Mouse (Mus musculus) thymus, adult 18-20 months (tissue): ENCODE measurements around the gene Vezt.

ENCODE experiments used
- DNase-seq, 2 experiments: peaks; one replicate each; pipeline ENCODE4 v3.0.0; 2022; ENCODE audit warnings: mixed read lengths in 2 of 2

Vezt gene

DNA sequence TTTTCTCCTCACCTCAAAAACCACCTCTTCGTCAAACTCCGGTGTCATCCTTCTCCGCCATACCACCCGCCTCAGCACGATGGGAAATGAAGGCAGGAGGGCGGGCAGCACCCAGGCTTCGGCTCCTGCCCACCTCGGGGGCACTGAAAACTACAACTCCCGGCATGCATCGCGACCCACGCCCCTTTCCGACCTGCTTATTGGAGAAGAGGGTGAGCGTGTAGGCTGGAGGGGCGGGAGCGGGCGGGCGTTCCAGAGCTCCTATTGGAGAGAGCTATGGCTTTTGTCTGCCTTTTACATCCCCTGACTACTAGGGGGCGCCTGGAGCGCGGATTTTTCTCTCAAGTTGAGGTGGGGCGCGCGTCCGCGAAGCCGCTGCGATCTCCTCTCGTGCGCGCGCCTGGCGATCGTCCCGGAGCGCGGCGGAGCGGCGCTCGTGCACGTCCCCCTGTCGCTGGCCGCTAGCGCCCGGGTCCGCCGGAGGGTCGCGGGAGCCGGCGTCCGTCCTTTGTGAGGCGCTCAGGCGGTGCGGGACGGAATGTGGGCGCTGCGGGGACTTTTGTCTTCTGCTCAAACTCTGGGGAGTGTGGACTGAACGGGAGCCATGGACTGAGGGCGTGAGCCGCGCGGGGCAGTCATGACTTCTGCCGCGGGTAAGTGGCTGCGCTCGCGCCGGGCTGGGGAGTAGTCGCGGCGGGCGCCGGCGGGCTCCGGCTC lies at the start of gene Vezt, which contains the start of gene Fgd6:
TSS of gene Vezt (minus strand) at position 160 of the 717 bp plus-strand sequence.
TSS of gene Fgd6 (plus strand) at position 344 of the 717 bp plus-strand sequence.
- peak; percentile 99 for DNase-seq

DNA sequence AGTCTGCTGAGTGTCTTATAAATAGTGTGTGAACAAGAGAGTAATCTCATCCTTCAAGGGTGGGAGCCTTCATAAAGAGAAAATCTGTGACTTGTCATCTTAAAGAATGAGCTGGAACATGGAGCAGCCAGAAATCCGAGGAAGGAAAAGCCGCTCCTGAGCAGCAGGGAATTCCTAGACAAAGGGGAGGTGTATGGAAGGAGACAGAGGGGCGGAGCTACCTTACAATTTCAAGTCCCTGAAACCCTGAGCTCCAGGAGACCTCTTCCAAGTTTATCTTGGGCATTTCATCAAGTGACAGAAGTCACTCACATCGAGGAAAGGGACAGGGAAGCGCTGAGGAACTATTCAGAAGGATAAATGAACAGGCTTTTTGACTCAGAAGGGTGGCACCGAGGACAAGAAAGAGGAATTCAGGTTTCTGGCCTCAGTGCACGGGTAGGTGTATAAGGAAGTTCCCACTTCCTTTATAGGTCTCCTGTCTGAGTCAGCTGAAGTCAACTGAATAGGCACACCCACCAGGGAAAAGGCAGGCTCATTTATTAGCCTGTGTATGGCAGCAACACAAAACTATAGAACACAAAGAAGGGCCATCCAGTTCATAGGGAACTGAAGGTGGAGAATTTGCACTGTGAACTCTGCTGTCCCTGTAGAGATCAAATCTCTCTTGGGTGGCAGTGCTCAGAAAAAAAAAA lies 46.6 kb upstream of the Vezt start:
- DNase-seq, result no peak

DNA sequence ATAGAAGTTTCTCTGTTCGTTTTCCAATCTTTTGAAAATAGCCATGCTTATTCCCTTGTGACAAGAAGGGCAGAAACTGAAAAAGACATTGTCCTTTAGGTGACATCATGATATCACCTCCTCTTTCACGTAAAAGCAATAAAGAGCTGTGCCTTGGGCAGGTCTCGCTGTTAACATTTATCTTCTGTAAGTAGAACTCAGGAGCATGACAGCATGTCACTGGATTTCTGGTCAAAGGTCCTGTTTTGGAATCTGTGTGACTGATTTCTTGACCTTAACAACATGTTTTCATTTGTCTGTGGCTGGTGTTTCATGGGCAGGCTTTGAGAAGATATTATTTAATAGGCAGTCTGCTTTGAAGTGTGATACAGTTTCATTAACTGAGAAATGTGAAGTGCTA lies 45.1 kb upstream of the Vezt start:
- DNase-seq, result no peak

DNA sequence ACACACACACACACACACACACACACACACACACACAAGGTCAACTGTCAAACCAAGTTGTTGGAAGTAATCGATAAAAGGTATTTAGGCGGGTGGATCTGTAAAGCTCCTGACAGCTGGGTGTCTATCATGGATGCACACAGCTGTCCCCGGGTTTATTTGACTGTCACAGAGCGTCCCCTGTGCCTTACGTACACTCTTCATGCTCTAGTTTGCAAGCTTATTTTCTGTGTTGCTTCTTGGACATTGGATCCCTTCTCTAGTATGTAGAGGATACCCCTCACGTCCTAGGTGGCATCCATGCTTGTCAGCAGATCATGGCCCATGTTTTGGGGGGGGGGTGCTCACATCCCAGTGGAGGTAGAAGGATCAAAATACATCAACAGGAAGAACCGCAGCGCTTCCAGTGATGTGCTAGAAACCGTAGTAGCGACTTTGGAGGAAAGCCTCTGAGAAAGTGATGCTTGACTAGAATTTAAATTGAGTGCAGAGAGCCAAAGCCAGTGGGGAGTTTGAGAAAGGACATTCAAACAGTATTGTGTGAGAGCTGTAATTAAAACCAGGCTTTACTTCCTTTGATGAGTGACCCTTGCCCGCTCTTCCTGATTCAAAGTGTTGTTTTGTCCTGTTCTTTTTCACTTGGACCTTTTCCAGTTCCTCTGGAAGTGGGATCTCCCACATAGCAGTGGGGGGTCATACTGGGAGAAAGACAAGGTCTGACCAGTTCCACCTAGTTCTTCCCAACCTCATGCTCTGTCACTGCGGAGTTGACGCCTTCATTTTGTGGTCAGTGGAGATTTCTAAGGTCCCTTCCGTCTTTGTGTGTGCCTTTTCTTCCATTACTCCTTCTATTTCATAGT lies 41.6 kb upstream of the Vezt start:
- DNase-seq, result no peak

DNA sequence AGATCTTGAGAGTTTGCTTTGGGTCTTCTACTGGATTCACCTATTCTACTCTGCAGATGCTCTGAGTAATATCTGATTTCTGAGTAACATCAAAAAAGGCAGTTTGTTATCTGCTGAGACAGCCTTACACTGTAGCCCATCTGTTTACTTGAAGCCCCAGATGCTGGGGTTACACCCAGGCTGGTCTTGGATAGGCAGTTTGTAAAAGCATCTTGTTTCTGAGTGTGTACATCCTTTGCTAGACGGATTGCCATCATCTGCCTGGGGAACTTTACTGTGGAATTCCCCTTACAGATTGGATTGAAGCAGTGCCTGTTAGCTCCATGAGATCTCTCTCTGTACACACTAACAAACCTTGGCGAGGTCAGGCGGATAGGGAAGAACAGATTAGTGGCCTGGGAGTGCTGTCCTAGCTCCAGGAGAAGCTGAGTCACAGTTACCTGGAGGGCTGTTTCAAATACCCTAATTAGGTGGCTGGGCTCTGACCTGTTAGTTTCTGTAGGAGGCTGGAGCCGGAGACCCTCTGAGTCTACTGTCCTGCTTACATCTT lies 37.4 kb upstream of the Vezt start:
- DNase-seq, result no peak

GRCm38 (mm10) chr10:94072261-94072915 lies 36.8 kb upstream of the Vezt start:
- peak in 1 of 2 experiments; percentile 5 for DNase-seq

DNA sequence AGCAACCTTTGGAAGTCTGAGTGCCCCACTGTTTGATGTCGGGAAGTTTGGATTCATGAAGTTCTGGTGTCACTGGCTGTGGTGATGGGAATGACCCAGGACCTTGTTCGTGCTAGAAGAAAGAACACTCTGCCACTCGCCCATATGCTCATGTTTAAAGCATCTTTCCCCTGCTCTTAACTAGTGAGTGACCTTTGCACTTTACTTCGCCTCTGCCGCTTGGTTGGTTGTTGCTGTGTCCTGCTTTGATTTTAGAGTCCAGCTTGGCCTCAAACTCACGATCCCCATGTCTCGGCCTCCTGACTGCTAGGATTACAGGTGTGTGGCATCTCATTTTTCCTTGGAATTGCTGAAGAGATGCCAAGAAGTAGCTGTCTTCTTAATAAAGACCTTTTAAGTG lies 36.0 kb upstream of the Vezt start:
- DNase-seq, result no peak

DNA sequence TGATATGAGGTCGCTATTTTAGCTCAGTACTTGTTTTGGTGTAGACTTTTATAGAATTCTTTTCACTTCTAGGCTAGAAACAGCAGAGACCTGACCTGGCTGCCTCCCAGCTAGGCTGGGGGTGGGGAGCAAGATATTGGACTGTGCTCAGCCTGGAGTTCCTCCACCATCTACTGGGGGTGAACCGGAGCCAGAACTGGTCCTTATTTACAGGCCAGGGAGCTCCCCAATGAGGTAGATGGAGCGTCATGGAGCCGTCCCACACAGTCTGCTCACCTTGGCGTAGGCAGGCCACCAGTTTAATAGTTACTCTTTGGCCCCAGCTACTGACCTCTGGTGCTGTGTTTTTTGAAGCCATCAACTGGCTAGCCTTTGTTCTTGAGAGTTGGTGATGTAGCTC lies 33.1 kb upstream of the Vezt start:
- DNase-seq, result no peak

GRCm38 (mm10) chr10:94066896-94067295 lies 31.3 kb upstream of the Vezt start:
- no peak for DNase-seq

GRCm38 (mm10) chr10:94062357-94062756 lies 26.7 kb upstream of the Vezt start:
- DNase-seq, result no peak

- DNase-seq, result no peak
These were observed 24.6 kb upstream of the Vezt start for GRCm38 (mm10) chr10:94060190-94060589.

GRCm38 (mm10) chr10:94059618-94060055 lies 24.0 kb upstream of the Vezt start:
- no peak for DNase-seq

DNA sequence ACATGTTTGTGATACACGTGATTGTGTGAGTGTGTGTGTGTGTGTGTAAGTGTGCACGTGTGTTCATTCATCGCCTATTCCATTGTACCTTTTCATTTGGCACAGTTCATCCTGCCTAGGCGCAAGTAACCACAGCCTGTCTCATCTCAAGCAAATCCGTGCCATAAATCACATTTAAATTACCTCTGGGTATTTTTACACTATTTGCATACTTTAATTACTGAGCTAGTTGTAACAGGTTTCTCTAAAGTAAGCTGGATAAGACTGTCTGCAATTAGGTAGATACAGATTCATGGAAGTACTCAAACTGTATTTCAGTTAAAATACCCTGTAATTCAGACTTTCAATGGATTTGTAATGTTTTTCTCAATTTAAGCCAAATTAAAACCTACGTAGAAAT lies 20.9 kb upstream of the Vezt start:
- DNase-seq, result no peak

DNA sequence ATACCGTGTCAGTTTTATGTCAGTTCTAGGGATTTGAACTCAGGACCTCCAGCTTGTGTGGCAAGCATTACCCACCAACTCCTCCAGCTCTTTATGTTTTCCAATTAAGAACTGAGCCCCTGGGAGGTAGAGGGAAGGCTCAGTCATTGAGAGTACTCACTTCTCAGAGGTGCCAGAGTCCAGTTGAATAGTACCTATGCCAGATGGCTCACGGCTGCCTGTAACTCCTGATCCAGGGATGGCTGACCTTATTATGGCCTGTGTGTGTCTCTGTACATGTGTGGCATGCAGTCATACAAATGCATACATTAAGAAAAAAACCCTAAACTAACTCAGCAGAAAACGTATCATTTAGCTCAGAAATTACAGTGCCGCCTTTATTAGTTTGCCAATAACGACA lies 15.1 kb upstream of the Vezt start:
- DNase-seq, result no peak

- no peak for DNase-seq
These were observed 13.5 kb upstream of the Vezt start for GRCm38 (mm10) chr10:94049121-94049520.

DNA sequence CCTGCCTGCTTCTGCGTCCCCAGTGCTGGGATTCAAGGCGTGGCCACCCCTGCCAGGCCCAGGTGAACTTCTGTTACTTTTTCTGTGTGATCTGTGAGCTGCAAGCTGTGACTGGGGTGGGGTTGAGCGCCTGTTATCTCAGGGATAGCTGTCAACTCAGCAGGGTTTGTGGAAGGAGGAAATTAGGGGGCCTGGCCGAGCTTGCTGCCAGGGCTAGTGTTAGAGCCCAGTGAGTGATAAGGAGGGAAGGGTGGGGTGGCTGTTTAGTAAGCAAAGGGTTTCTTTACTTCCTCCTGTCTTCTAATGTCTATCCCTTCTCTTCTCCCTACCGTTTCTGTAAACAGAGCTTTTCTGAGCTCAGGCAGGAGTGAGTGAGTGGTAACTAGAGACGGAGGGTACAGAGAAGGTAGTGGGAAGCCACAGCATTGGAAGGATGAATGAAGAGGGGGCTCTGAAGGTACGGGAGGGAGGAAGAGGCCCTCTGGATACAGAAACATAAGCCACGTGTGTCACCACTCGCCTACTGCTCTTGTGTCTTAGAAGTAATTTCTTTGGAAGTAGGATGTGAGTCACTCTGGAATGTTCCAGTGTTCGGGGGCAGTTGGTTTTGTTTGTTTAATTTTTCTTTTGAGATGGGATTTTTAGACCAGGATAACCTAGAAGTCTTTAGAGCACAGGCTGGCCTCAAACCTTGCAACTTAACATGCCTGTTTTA lies 12.4 kb upstream of the Vezt start:
- DNase-seq, result no peak

DNA sequence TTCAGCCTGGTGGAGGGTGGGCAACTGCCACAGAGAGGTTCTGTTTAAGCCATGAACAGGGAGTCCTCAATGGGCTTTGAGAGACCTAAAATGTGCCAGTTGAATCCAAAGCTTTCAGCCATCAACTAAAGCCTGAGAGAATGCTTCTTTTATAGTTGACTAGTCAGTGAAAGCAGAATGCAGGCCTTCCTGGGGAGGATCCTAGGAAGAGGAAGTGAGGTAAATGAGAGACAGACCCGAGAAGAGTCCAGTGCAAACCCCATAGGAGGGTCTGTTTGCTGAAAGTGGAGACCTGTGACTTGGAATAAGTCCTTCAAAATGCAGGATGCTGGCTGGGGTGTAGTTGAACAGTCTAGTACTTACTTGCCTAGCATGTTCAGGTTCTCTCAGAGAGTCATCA lies 11.4 kb upstream of the Vezt start:
- no peak for DNase-seq

GRCm38 (mm10) chr10:94045301-94045700 lies 9.7 kb upstream of the Vezt start:
- no peak for DNase-seq

DNA sequence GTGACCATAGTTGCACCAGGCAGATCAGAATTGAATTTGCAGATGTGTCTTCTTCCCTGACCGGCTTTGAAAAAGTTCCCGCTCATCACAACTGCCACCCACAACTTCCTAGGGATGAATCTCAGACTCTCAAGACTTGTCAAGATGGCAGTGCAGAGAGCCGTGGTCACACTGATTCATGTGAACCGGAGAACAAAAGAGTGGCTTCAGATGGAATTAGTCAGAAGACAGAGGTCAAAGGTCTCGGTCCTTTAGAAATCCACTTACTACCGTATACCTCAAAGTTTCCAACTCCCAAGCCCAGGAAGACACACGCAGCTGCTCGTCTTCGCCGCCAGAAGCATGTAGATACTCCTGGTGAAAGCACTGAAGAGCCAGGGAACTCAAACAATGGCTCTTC lies 8.3 kb upstream of the Vezt start:
- no peak for DNase-seq

DNA sequence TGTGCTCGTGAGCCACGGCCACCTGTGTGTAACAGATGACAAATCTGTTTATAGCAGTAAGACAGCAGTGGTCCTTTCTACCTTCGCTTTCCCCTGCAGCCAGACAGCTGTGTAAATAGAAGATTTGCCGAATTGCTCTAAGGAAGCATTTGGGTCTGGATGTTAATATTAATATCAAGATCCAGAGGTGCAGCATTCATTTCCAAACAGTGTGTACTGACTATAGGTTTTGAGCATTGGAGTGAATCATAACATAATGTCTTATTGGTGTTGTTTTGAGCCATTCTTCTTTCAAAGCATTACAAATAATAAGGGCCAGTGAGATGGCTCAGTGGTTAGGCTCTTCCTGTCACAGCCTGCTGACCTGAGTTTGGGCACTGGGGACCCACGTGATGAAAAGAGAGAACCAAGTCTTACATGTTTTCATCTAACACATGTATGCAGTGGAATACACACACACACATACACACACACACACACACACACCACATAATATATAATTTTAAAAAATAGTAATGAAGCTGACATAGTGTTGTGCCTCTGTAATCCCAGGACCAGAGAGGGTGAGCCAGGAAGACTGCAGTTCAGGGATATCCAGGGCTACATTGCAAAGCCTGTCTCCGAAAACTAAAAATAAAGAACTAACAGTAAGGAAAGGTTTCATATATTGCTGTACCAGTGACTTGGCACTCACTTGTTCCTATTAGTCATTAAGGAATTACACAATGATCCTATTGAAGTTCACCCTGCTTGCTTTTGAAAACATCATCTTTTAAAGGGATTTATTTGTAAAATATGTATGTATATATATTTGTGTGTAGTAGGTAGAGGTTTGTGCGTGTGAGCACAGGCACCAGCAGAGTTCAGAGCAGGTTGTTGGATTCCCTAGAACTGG lies 3.0 kb upstream of the Vezt start:
- DNase-seq, result no peak

- no peak for DNase-seq
These were observed 2.0 kb upstream of the Vezt start for GRCm38 (mm10) chr10:94037596-94037995.
